Mouse (Mus musculus) kidney, postnatal 0 days (tissue): ENCODE data around the gene Tmem116. TPM values are rescaled to one million over a fixed set of nuclear protein-coding genes. Genes with fewer than 3 reads are reported as not detected.

Source experiments
- ATAC-seq: fragments of 200-750 bp; cut with Nextera tagmentation; replicated peaks from 2 replicates; pipeline ENCODE4 v1.8.0; 2017; ENCODE audit warnings: low read depth, moderate number of reproducible peaks, moderate TSS enrichment, moderate library complexity; ENCODE audit not compliant: low FRiP score
- DNase-seq: peaks from one replicate; pipeline ENCODE4 v3.0.0-alpha.2; 2016; ENCODE audit warnings: low spot score
- H3K27ac ChIP-seq: fragments of 300-500 bp; sonication (generic); 2 replicates; pipeline ENCODE4 v1.5.1; 2014; ENCODE audit warnings: mild to moderate bottlenecking
- H3K27me3 ChIP-seq: fragments of 300-500 bp; sonication (generic); 2 replicates; pipeline ENCODE4 v1.6.1; 2014; ENCODE audit warnings: low read length, mixed read lengths; ENCODE audit not compliant: insufficient read depth
- H3K36me3 ChIP-seq: fragments of 300-500 bp; sonication (generic); 2 replicates; pipeline ENCODE4 v1.6.1; 2014; ENCODE audit warnings: low read length, mixed read lengths; ENCODE audit not compliant: insufficient read depth
- H3K4me1 ChIP-seq: fragments of 300-500 bp; sonication (generic); replicated peaks from 2 replicates; pipeline ENCODE4 v1.6.1; 2014; ENCODE audit warnings: antibody characterized with exemption, low read length, mixed read lengths; ENCODE audit not compliant: insufficient read depth
- H3K4me2 ChIP-seq: fragments of 300-500 bp; sonication (generic); 2 replicates; pipeline ENCODE4 v1.6.1; 2014; ENCODE audit warnings: mild to moderate bottlenecking, low read length, moderate library complexity, mixed read lengths
- H3K4me3 ChIP-seq: fragments of 300-500 bp; sonication (generic); replicated peaks from 2 replicates; pipeline ENCODE4 v1.5.1; 2014; ENCODE audit warnings: low read depth, low read length
- H3K9ac ChIP-seq: fragments of 300-500 bp; sonication (generic); 2 replicates; pipeline ENCODE4 v1.6.1; 2014; ENCODE audit warnings: low read depth, low read length
- H3K9me3 ChIP-seq: fragments of 300-500 bp; sonication (generic); replicated peaks from 2 replicates; pipeline ENCODE4 v1.6.1; 2016; ENCODE audit warnings: low read length, inconsistent platforms, mixed read lengths
- CTCF ChIP-seq: IDR thresholded peaks from 2 replicates; pipeline ENCODE4 v1.5.1; 2016; ENCODE audit warnings: antibody characterized with exemption, low read depth, mild to moderate bottlenecking, moderate library complexity
- WGBS: fragments of 180-500 bp; shearing (Covaris S2); extraction: QIAGEN DNeasy Blood & Tissue Kit; methylation state at CpG from one replicate; pipeline ENCODE4 v1.1.7; 2014; 5-methylcytosine and 5-hydroxymethylcytosine counted together
- polyA plus RNA-seq: library from polyadenylated mRNA; unstranded; fragments of >200 nt; fragmentation: Nextera tagmentation; extraction: Ambion mirVana; gene quantifications from 2 replicates; pipeline ENCODE4 v1.2.1, GENCODE M21; 2015

Tmem116 gene
- polyA plus RNA-seq, 1 experiment from 2014 or later = 32.7 TPM

GRCm38 (mm10) chr5:121451203-121451602 is 490 bp upstream of the Tmem116 start:
- Histone ChIP-seq H3K27me3 (no peaks in the 10 kb centered on the region), H3K4me3 (peak overlapping the region; percentile 91), H3K9me3 (no peaks in the 10 kb centered on the region), H3K27ac (peak overlapping the region; percentile 97; the same call in 1 of the 2 replicates), H3K36me3 (peaks cover 13% of the 10 kb centered on the region), H3K4me2 (peak overlapping the region; percentile 92), H3K4me1 (peaks cover 18% of the 10 kb centered on the region), H3K9ac (peak overlapping the region; percentile 90)
- WGBS = 13% methylated on average over 8 of the region's 8 CpGs
- no peak for ATAC-seq
- TF ChIP-seq CTCF = no peak
- DNase-seq = peak; percentile 25

- peak; percentile 91 for ATAC-seq
- Histone ChIP-seq H3K4me2 (peak within 1 kb of the TSS; percentile 92), H3K27me3 (no peaks in the 10 kb centered on the region), H3K36me3 (peaks cover 3% of the 10 kb centered on the region), H3K4me3 (peak within 1 kb of the TSS; percentile 91), H3K9ac (peak within 1 kb of the TSS; percentile 90), H3K9me3 (no peaks in the 10 kb centered on the region), H3K27ac (peak within 1 kb of the TSS; percentile 97), H3K4me1 (peaks cover 18% of the 10 kb centered on the region)
- WGBS = under 1% methylated on average over 72 of the region's 97 CpGs
- peak; percentile 33; the same call in 1 of the 2 replicates for TF ChIP-seq CTCF
- peak; percentile 98 for DNase-seq
Observed at GRCm38 (mm10) chr5:121452026-121452869, 555 bp downstream of the Tmem116 start, which contains the start of gene Erp29. Gene Erp29 (minus strand): TSS chr5:121452506.

- Histone ChIP-seq H3K4me2 (peak overlapping the region; percentile 92), H3K36me3 (no peaks in the 10 kb centered on the region), H3K27ac (peak overlapping the region; percentile 97), H3K27me3 (no peaks in the 10 kb centered on the region), H3K4me3 (peak overlapping the region; percentile 91), H3K4me1 (peaks cover 18% of the 10 kb centered on the region), H3K9ac (peak overlapping the region; percentile 90), H3K9me3 (no peaks in the 10 kb centered on the region)
- TF ChIP-seq CTCF = no peak
- peak; percentile 62 for DNase-seq
- WGBS = 5% methylated on average over 9 of the region's 9 CpGs
- no peak for ATAC-seq
Observed at GRCm38 (mm10) chr5:121452906-121453305, 1.2 kb downstream of the Tmem116 start.

- DNase-seq (no peak), ATAC-seq (no peak)
- peak overlapping the region; percentile 97; the same call in 1 of the 2 replicates for H3K27ac ChIP-seq
- peaks cover 18% of the 10 kb centered on the region for H3K4me1 ChIP-seq
- WGBS = 75% methylated on average over 13 of the region's 13 CpGs
- TF ChIP-seq CTCF = no peak
- H3K9ac ChIP-seq = no peak overlapping the region
- 0 out of 2 replicates have a peak overlapping the region, but pooled peaks have one; percentile 19 for H3K4me2 ChIP-seq
- H3K36me3 ChIP-seq = no peaks in the 10 kb centered on the region
- no peaks in the 10 kb centered on the region for H3K27me3 ChIP-seq
- no peak overlapping the region for H3K4me3 ChIP-seq
- H3K9me3 ChIP-seq = no peaks in the 10 kb centered on the region
Observed at GRCm38 (mm10) chr5:121453743-121454502, 2.2 kb downstream of the Tmem116 start.

GRCm38 (mm10) chr5:121454503-121454782 is 2.8 kb downstream of the Tmem116 start:
- 68% methylated on average over 3 of the region's 3 CpGs for WGBS
- no peak for TF ChIP-seq CTCF
- Histone ChIP-seq H3K36me3 (no peaks in the 10 kb centered on the region), H3K27me3 (no peaks in the 10 kb centered on the region), H3K27ac (peak overlapping the region; percentile 97; the same call in 1 of the 2 replicates), H3K9ac (no peak overlapping the region), H3K4me3 (no peak overlapping the region), H3K4me2 (no peak overlapping the region), H3K9me3 (no peaks in the 10 kb centered on the region), H3K4me1 (peaks cover 18% of the 10 kb centered on the region)
- DNase-seq (peak; percentile 44), ATAC-seq (no peak)

- DNase-seq (no peak), ATAC-seq (no peak)
- no peak overlapping the region for H3K4me2 ChIP-seq
- H3K4me1 ChIP-seq = peaks cover 18% of the 10 kb centered on the region
- no peak overlapping the region for H3K9ac ChIP-seq
- no peak overlapping the region for H3K27ac ChIP-seq
- 57% methylated on average over 9 of the region's 9 CpGs for WGBS
- H3K36me3 ChIP-seq = no peaks in the 10 kb centered on the region
- H3K9me3 ChIP-seq = no peaks in the 10 kb centered on the region
- no peak overlapping the region for H3K4me3 ChIP-seq
- H3K27me3 ChIP-seq = no peaks in the 10 kb centered on the region
- no peak for TF ChIP-seq CTCF
Observed at GRCm38 (mm10) chr5:121455510-121456265, 4.0 kb downstream of the Tmem116 start.
